Comparison of ENCODE assay signal across 21 mouse cellular contexts in genomic region chr3:31368259-31368658, GRCm38 (mm10). TPM values are rescaled to one million over a fixed set of nuclear protein-coding genes. Genes with fewer than 3 reads are reported as not detected.
DNase-seq lines count a peak whose midpoint lies in the region; ATAC-seq lines count a peak whose summit lies in the region.
"Had no signal": no experiment of that assay in that cellular context is flagged by ENCODE, and none has a peak within 500 bp of the region (broad histone marks: within the 10 kb centered on the region; RNA-seq: fewer than 3 reads in every experiment).

No protein-coding gene starts in this region.

- no peak overlapping the region for H3K4me3 ChIP-seq in hindbrain, embryonic 14.5 days (replicated peaks; ENCODE audit: low read length)
- no peak overlapping the region for H3K4me3 ChIP-seq in hindbrain, embryonic 11.5 days (ENCODE audit: low read depth, low read length)
- H3K4me3 ChIP-seq in kidney, embryonic 14.5 days (ENCODE audit: low read length): no peak overlapping the region
- no peak overlapping the region for H3K4me3 ChIP-seq in midbrain, embryonic 15.5 days
- H3K4me3 ChIP-seq in midbrain, embryonic 10.5 days: no peak overlapping the region
- H3K4me3 ChIP-seq: embryonic facial prominence, embryonic 13.5 days; forebrain, embryonic 12.5 days; heart, adult 2 months; heart, embryonic 15.5 days had no signal

- H3K9me3 ChIP-seq in hindbrain, embryonic 14.5 days (ENCODE audit: control insufficient read depth, low read length): no peaks in the 10 kb centered on the region
- no peaks in the 10 kb centered on the region for H3K9me3 ChIP-seq in hindbrain, embryonic 11.5 days (ENCODE audit: control insufficient read depth, low read length)
- no peaks in the 10 kb centered on the region for H3K9me3 ChIP-seq in kidney, embryonic 14.5 days (ENCODE audit: control insufficient read depth, low read length)
- no peaks in the 10 kb centered on the region for H3K9me3 ChIP-seq in midbrain, embryonic 15.5 days
- no peaks in the 10 kb centered on the region for H3K9me3 ChIP-seq in midbrain, embryonic 10.5 days (replicated peaks)
- H3K9me3 ChIP-seq: embryonic facial prominence, embryonic 13.5 days; forebrain, embryonic 12.5 days; heart, embryonic 15.5 days had no signal

- ATAC-seq in hindbrain, embryonic 14.5 days (ENCODE audit: low FRiP score): no peak
- no peak for ATAC-seq in hindbrain, embryonic 11.5 days (ENCODE audit: low FRiP score)
- ATAC-seq in kidney, embryonic 14.5 days (ENCODE audit: low FRiP score, low TSS enrichment): no peak
- no peak for ATAC-seq in midbrain, embryonic 15.5 days (replicated peaks)
- ATAC-seq: activated CD4-positive, CD25-positive, alpha-beta regulatory T cell, adult 4 months; forebrain, embryonic 16.5 days had no signal

- peak overlapping the region; percentile 22; the same call in 1 of the 2 replicates for H3K27ac ChIP-seq in hindbrain, embryonic 14.5 days
- no peak overlapping the region for H3K27ac ChIP-seq in hindbrain, embryonic 11.5 days (ENCODE audit: low read depth, low read length)
- no peak overlapping the region for H3K27ac ChIP-seq in kidney, embryonic 14.5 days (ENCODE audit: low read depth, low read length)
- 0 out of 2 replicates have a peak overlapping the region, but pooled peaks have one; percentile 3 for H3K27ac ChIP-seq in midbrain, embryonic 15.5 days
- no peak overlapping the region for H3K27ac ChIP-seq in midbrain, embryonic 10.5 days (replicated peaks)
- H3K27ac ChIP-seq: embryonic facial prominence, embryonic 13.5 days; forebrain, embryonic 12.5 days; heart, adult 2 months; heart, embryonic 15.5 days had no signal

- no peaks in the 10 kb centered on the region for H3K27me3 ChIP-seq in hindbrain, embryonic 14.5 days (ENCODE audit: control insufficient read depth, insufficient read depth, low read length)
- no peaks in the 10 kb centered on the region for H3K27me3 ChIP-seq in hindbrain, embryonic 11.5 days (ENCODE audit: control insufficient read depth, insufficient read depth, low read length)
- H3K27me3 ChIP-seq in kidney, embryonic 14.5 days (ENCODE audit: control insufficient read depth, insufficient read depth, low read length): no peaks in the 10 kb centered on the region
- H3K27me3 ChIP-seq in midbrain, embryonic 15.5 days (replicated peaks): no peaks in the 10 kb centered on the region
- H3K27me3 ChIP-seq in midbrain, embryonic 10.5 days (ENCODE audit: low read depth, poor library complexity, severe bottlenecking): no peaks in the 10 kb centered on the region
- H3K27me3 ChIP-seq: embryonic facial prominence, embryonic 13.5 days; forebrain, embryonic 12.5 days; heart, embryonic 15.5 days had no signal

- H3K9ac ChIP-seq in hindbrain, embryonic 14.5 days: no peak overlapping the region
- no peak overlapping the region for H3K9ac ChIP-seq in hindbrain, embryonic 11.5 days (ENCODE audit: low read depth, low read length)
- no peak overlapping the region for H3K9ac ChIP-seq in kidney, embryonic 14.5 days (ENCODE audit: low read depth, low read length)
- no peak overlapping the region for H3K9ac ChIP-seq in midbrain, embryonic 15.5 days
- H3K9ac ChIP-seq: embryonic facial prominence, embryonic 13.5 days; forebrain, embryonic 12.5 days; heart, embryonic 15.5 days had no signal

- H3K4me1 ChIP-seq in hindbrain, embryonic 14.5 days (replicated peaks; ENCODE audit: control insufficient read depth, insufficient read depth, low read length): 0 out of 2 replicates have a peak, but pooled peaks cover 3% of the 10 kb centered on the region
- H3K4me1 ChIP-seq in hindbrain, embryonic 11.5 days (replicated peaks; ENCODE audit: control insufficient read depth, insufficient read depth, low read length): no peaks in the 10 kb centered on the region
- H3K4me1 ChIP-seq in kidney, embryonic 14.5 days (ENCODE audit: control insufficient read depth, insufficient read depth, low read length): no peaks in the 10 kb centered on the region
- H3K4me1 ChIP-seq in midbrain, embryonic 15.5 days: no peaks in the 10 kb centered on the region
- no peaks in the 10 kb centered on the region for H3K4me1 ChIP-seq in midbrain, embryonic 10.5 days
- H3K4me1 ChIP-seq: embryonic facial prominence, embryonic 13.5 days; forebrain, embryonic 12.5 days; heart, embryonic 15.5 days had no signal

- no peak for DNase-seq in hindbrain, embryonic 14.5 days (ENCODE audit: low spot score)
- DNase-seq in hindbrain, embryonic 11.5 days (ENCODE audit: low spot score): no peak
- peak; percentile 14 for DNase-seq in kidney, adult 9 months
- no peak for DNase-seq in midbrain, embryonic 10.5 days (ENCODE audit: low spot score)
- DNase-seq in gastrocnemius, postnatal 4 days (ENCODE audit: low spot score in 2 of 2): no peak
- DNase-seq: adrenal gland, postnatal 14 days; cerebellum, adult 18-20 months; cerebellum, adult 9-11 months; cerebellum, postnatal 36 days; gastrocnemius, postnatal 10 days; heart, adult 2 months; heart, postnatal 14 days had no signal

- WGBS in hindbrain, embryonic 14.5 days: 56% methylated on average over 2 of the region's 2 CpGs
- WGBS in hindbrain, embryonic 11.5 days: 82% methylated on average over 2 of the region's 2 CpGs
- 55% methylated on average over 2 of the region's 2 CpGs for WGBS in kidney, embryonic 14.5 days
- 75% methylated on average over 2 of the region's 2 CpGs for WGBS in midbrain, embryonic 15.5 days
- 76% methylated on average over 2 of the region's 2 CpGs for WGBS in midbrain, embryonic 10.5 days

- no peaks in the 10 kb centered on the region for H3K36me3 ChIP-seq in hindbrain, embryonic 14.5 days (replicated peaks; ENCODE audit: control insufficient read depth, insufficient read depth)
- H3K36me3 ChIP-seq in hindbrain, embryonic 11.5 days (ENCODE audit: control insufficient read depth, insufficient read depth, low read length): no peaks in the 10 kb centered on the region
- no peaks in the 10 kb centered on the region for H3K36me3 ChIP-seq in kidney, embryonic 14.5 days (ENCODE audit: control insufficient read depth, insufficient read depth, low read length)
- no peaks in the 10 kb centered on the region for H3K36me3 ChIP-seq in midbrain, embryonic 15.5 days (replicated peaks)
- H3K36me3 ChIP-seq in midbrain, embryonic 10.5 days: no peaks in the 10 kb centered on the region
- H3K36me3 ChIP-seq: embryonic facial prominence, embryonic 13.5 days; forebrain, embryonic 12.5 days; heart, embryonic 15.5 days had no signal

- no peak overlapping the region for H3K4me2 ChIP-seq in hindbrain, embryonic 14.5 days (replicated peaks)
- H3K4me2 ChIP-seq in hindbrain, embryonic 11.5 days (replicated peaks; ENCODE audit: low read depth, low read length): no peak overlapping the region
- no peak overlapping the region for H3K4me2 ChIP-seq in kidney, embryonic 14.5 days (replicated peaks; ENCODE audit: low read depth, low read length)
- no peak overlapping the region for H3K4me2 ChIP-seq in midbrain, embryonic 15.5 days
- H3K4me2 ChIP-seq: embryonic facial prominence, embryonic 13.5 days; forebrain, embryonic 12.5 days; heart, embryonic 11.5 days; heart, embryonic 15.5 days had no signal

RNA-seq across cellular contexts. Expression of gene Slc7a14, which starts 58.1 kb away (rescaled TPM):
- 8.0 and 9.9 TPM in 2 replicates for polyA plus RNA-seq in hindbrain, embryonic 14.5 days (2014; fragmentation: Nextera tagmentation; extraction: Ambion mirVana)
- 0.50 and 1.2 TPM in 2 replicates for polyA plus RNA-seq in hindbrain, embryonic 11.5 days (2014; fragmentation: Nextera tagmentation; extraction: Ambion mirVana)
- 0.11 and 0.14 TPM in 2 replicates for polyA plus RNA-seq in kidney, embryonic 14.5 days (2014; fragmentation: Nextera tagmentation; extraction: Ambion mirVana)
- polyA plus RNA-seq in midbrain, embryonic 15.5 days (2015; fragmentation: Nextera tagmentation; extraction: Ambion mirVana): 6.6 and 7.7 TPM in 2 replicates
- 0.39 and 0.53 TPM in 2 replicates for polyA plus RNA-seq in midbrain, embryonic 10.5 days (2016; fragmentation: Nextera tagmentation; extraction: Ambion mirVana)
- under 1 TPM; 0.05 to 0.10 TPM for total RNA-seq in gastrocnemius, postnatal 4 days (2021)
- total RNA-seq: hematopoietic stem cell, adult 5-6 weeks had no signal

Comparison
In these comparisons a context has a peak if more than half of its experiments do, and no peak if none do; other contexts are left out.
1. H3K27ac ChIP-seq: peak in hindbrain, embryonic 14.5 days (single experiment) and midbrain, embryonic 15.5 days (single experiment); none in hindbrain, embryonic 11.5 days (single experiment), kidney, embryonic 14.5 days (single experiment) and midbrain, embryonic 10.5 days (single experiment).